Mouse (Mus musculus) midbrain, embryonic 12.5 days (tissue): Measurements from ENCODE around the gene Ccm2. TPM values are rescaled to one million over a fixed set of nuclear protein-coding genes. Genes with fewer than 3 reads are reported as not detected.

ENCODE experiments used
- ATAC-seq: fragments of 200-750 bp; cut with Nextera tagmentation; 2 replicates; pipeline ENCODE4 v1.8.0; 2017; ENCODE audit warnings: low read depth, moderate TSS enrichment, moderate library complexity; ENCODE audit not compliant: low FRiP score
- H3K27ac ChIP-seq: fragments of 300-500 bp; sonication (generic); replicated peaks from 2 replicates; pipeline ENCODE4 v1.5.1; 2016; ENCODE audit warnings: mild to moderate bottlenecking
- H3K27me3 ChIP-seq: fragments of 300-500 bp; sonication (generic); 2 replicates; pipeline ENCODE4 v1.6.1; 2016; ENCODE audit warnings: mild to moderate bottlenecking
- H3K36me3 ChIP-seq: fragments of 300-500 bp; sonication (generic); 2 replicates; pipeline ENCODE4 v1.6.1; 2016
- H3K4me1 ChIP-seq: fragments of 300-500 bp; sonication (generic); 2 replicates; pipeline ENCODE4 v1.6.1; 2016
- H3K4me2 ChIP-seq: fragments of 300-500 bp; sonication (generic); replicated peaks from 2 replicates; pipeline ENCODE4 v1.6.1; 2016; ENCODE audit warnings: mild to moderate bottlenecking, moderate library complexity
- H3K4me3 ChIP-seq: fragments of 300-500 bp; sonication (generic); 2 replicates; pipeline ENCODE4 v1.5.1; 2016; ENCODE audit warnings: mild to moderate bottlenecking
- H3K9ac ChIP-seq: fragments of 300-500 bp; sonication (generic); replicated peaks from 2 replicates; pipeline ENCODE4 v1.6.1; 2016; ENCODE audit warnings: mild to moderate bottlenecking, moderate library complexity
- H3K9me3 ChIP-seq: fragments of 300-500 bp; sonication (generic); 2 replicates; pipeline ENCODE4 v1.6.1; 2016; ENCODE audit warnings: mild to moderate bottlenecking
- WGBS: fragments of 180-500 bp; shearing (Covaris S2); methylation state at CpG from one replicate; pipeline ENCODE4 v1.1.7; 2016; 5-methylcytosine and 5-hydroxymethylcytosine counted together
- polyA plus RNA-seq: library from polyadenylated mRNA; unstranded; fragments of >200 nt; fragmentation: Nextera tagmentation; extraction: Ambion mirVana; gene quantifications from 2 replicates; pipeline ENCODE4 v1.2.1, GENCODE M21; 2016

Gene Ccm2
- polyA plus RNA-seq, 1 experiment from 2014 or later, result 87.5 TPM

GRCm38 (mm10) chr11:6563201-6563600 lies 16.5 kb downstream of the Ccm2 start:
- ATAC-seq, result no peak
- no peak overlapping the region for H3K27ac ChIP-seq
- 93% methylated on average over 4 of the region's 4 CpGs for WGBS
- no peaks in the 10 kb centered on the region for H3K27me3 ChIP-seq
- H3K4me2 ChIP-seq, result no peak overlapping the region
- peaks cover 2% of the 10 kb centered on the region; the same call in 1 of the 2 replicates for H3K4me1 ChIP-seq
- H3K9me3 ChIP-seq, result no peaks in the 10 kb centered on the region
- no peaks in the 10 kb centered on the region for H3K36me3 ChIP-seq
- no peak overlapping the region for H3K9ac ChIP-seq
- H3K4me3 ChIP-seq, result no peak overlapping the region

- ATAC-seq, result no peak
- 87% methylated on average over 4 of the region's 4 CpGs for WGBS
- Histone ChIP-seq H3K4me1 (peaks cover 13% of the 10 kb centered on the region), H3K4me2 (no peak overlapping the region), H3K4me3 (no peak overlapping the region), H3K27me3 (no peaks in the 10 kb centered on the region), H3K27ac (no peak overlapping the region), H3K9ac (no peak overlapping the region), H3K9me3 (no peaks in the 10 kb centered on the region), H3K36me3 (peaks cover 8% of the 10 kb centered on the region)
These were observed 19.8 kb downstream of the Ccm2 start for GRCm38 (mm10) chr11:6566496-6566895.

- Histone ChIP-seq H3K36me3 (peaks cover 17% of the 10 kb centered on the region), H3K27ac (0 out of 2 replicates have a peak overlapping the region, but pooled peaks have one; percentile 56)
These were observed 21.3 kb downstream of the Ccm2 start for GRCm38 (mm10) chr11:6567951-6568350.

GRCm38 (mm10) chr11:6568584-6569409 lies 22.1 kb downstream of the Ccm2 start:
- Histone ChIP-seq H3K4me2 (no peak overlapping the region), H3K9me3 (no peaks in the 10 kb centered on the region), H3K27ac (peak overlapping the region; percentile 56), H3K9ac (no peak overlapping the region), H3K36me3 (peaks cover 25% of the 10 kb centered on the region), H3K4me3 (no peak overlapping the region), H3K27me3 (no peaks in the 10 kb centered on the region), H3K4me1 (peaks cover 13% of the 10 kb centered on the region)
- 0 out of 2 replicates have a peak, but pooled peaks have one; percentile 52 for ATAC-seq
- 66% methylated on average over 11 of the region's 11 CpGs for WGBS

More at GRCm38 (mm10) chr11:6567951-6568350, 21.3 kb downstream of the Ccm2 start:
- Histone ChIP-seq H3K9me3 (no peaks in the 10 kb centered on the region), H3K4me3 (no peak overlapping the region), H3K9ac (no peak overlapping the region), H3K4me1 (peaks cover 13% of the 10 kb centered on the region), H3K27me3 (no peaks in the 10 kb centered on the region), H3K4me2 (no peak overlapping the region)
- no peak for ATAC-seq
- 87% methylated on average over 8 of the region's 8 CpGs for WGBS

GRCm38 (mm10) chr11:6569410-6569777 lies 22.7 kb downstream of the Ccm2 start:
- 0 out of 2 replicates have a peak, but pooled peaks have one; percentile 49 for ATAC-seq
- Histone ChIP-seq H3K4me1 (peaks cover 13% of the 10 kb centered on the region), H3K9ac (no peak overlapping the region), H3K36me3 (peaks cover 28% of the 10 kb centered on the region), H3K9me3 (no peaks in the 10 kb centered on the region), H3K27ac (peak overlapping the region; percentile 56; the same call in 1 of the 2 replicates), H3K27me3 (no peaks in the 10 kb centered on the region), H3K4me3 (no peak overlapping the region), H3K4me2 (no peak overlapping the region)
- 45% methylated on average over 3 of the region's 3 CpGs for WGBS

GRCm38 (mm10) chr11:6576151-6576550 lies 29.5 kb downstream of the Ccm2 start:
- H3K27me3 ChIP-seq, result no peaks in the 10 kb centered on the region
- no peaks in the 10 kb centered on the region for H3K9me3 ChIP-seq
- ATAC-seq, result no peak
- H3K36me3 ChIP-seq, result peaks cover 38% of the 10 kb centered on the region
- no peak overlapping the region for H3K4me3 ChIP-seq
- no peak overlapping the region for H3K27ac ChIP-seq
- 75% methylated on average over 3 of the region's 3 CpGs for WGBS
- H3K9ac ChIP-seq, result no peak overlapping the region
- H3K4me1 ChIP-seq, result peaks cover 4% of the 10 kb centered on the region; the same call in 1 of the 2 replicates
- H3K4me2 ChIP-seq, result no peak overlapping the region

- 88% methylated on average over 7 of the region's 7 CpGs for WGBS
- H3K36me3 ChIP-seq, result peaks cover 22% of the 10 kb centered on the region
- peaks cover 4% of the 10 kb centered on the region; the same call in 1 of the 2 replicates for H3K4me1 ChIP-seq
- H3K4me2 ChIP-seq, result no peak overlapping the region
- no peak for ATAC-seq
- no peak overlapping the region for H3K9ac ChIP-seq
- no peaks in the 10 kb centered on the region for H3K27me3 ChIP-seq
- H3K27ac ChIP-seq, result no peak overlapping the region
- no peak overlapping the region for H3K4me3 ChIP-seq
- H3K9me3 ChIP-seq, result no peaks in the 10 kb centered on the region
These were observed 32.7 kb downstream of the Ccm2 start for GRCm38 (mm10) chr11:6579361-6579760.

- no peak for ATAC-seq
- H3K4me2 ChIP-seq, result no peak overlapping the region
- no peaks in the 10 kb centered on the region for H3K9me3 ChIP-seq
- H3K36me3 ChIP-seq, result peaks cover 29% of the 10 kb centered on the region
- no peak overlapping the region for H3K4me3 ChIP-seq
- H3K9ac ChIP-seq, result no peak overlapping the region
- no peak overlapping the region for H3K27ac ChIP-seq
- H3K27me3 ChIP-seq, result no peaks in the 10 kb centered on the region
- 81% methylated on average over 4 of the region's 4 CpGs for WGBS
- peaks cover 4% of the 10 kb centered on the region; the same call in 1 of the 2 replicates for H3K4me1 ChIP-seq
These were observed 33.5 kb downstream of the Ccm2 start for GRCm38 (mm10) chr11:6580065-6580750.

GRCm38 (mm10) chr11:6581560-6581959 lies 34.9 kb downstream of the Ccm2 start:
- Histone ChIP-seq H3K27me3 (no peaks in the 10 kb centered on the region), H3K4me2 (no peak overlapping the region), H3K27ac (no peak overlapping the region), H3K9ac (no peak overlapping the region), H3K9me3 (no peaks in the 10 kb centered on the region), H3K36me3 (peaks cover 28% of the 10 kb centered on the region), H3K4me1 (peaks cover 4% of the 10 kb centered on the region; the same call in 1 of the 2 replicates), H3K4me3 (no peak overlapping the region)
- 94% methylated on average over 2 of the region's 2 CpGs for WGBS
- ATAC-seq, result no peak

- Histone ChIP-seq H3K4me3 (no peak overlapping the region), H3K27ac (no peak overlapping the region), H3K27me3 (no peaks in the 10 kb centered on the region), H3K4me1 (no peaks in the 10 kb centered on the region), H3K9me3 (no peaks in the 10 kb centered on the region), H3K9ac (no peak overlapping the region), H3K36me3 (peaks cover 48% of the 10 kb centered on the region), H3K4me2 (no peak overlapping the region)
- no peak for ATAC-seq
- whole genome bisulfite sequencing, result 90% methylated on average over 8 of the region's 8 CpGs
These were observed 39.1 kb downstream of the Ccm2 start for GRCm38 (mm10) chr11:6585748-6586147.

GRCm38 (mm10) chr11:6586660-6587059 lies 40.0 kb downstream of the Ccm2 start:
- Histone ChIP-seq H3K4me1 (no peaks in the 10 kb centered on the region), H3K27ac (no peak overlapping the region), H3K4me2 (no peak overlapping the region), H3K36me3 (peaks cover 57% of the 10 kb centered on the region), H3K9me3 (no peaks in the 10 kb centered on the region), H3K4me3 (no peak overlapping the region), H3K27me3 (no peaks in the 10 kb centered on the region), H3K9ac (no peak overlapping the region)
- no peak for ATAC-seq
- 93% methylated on average over 3 of the region's 3 CpGs for WGBS
